Comparison of ENCODE assay signal across 7 mouse cellular contexts in genomic region chr15:100600047-100600695, GRCm38 (mm10). TPM values are rescaled to one million over a fixed set of nuclear protein-coding genes. Genes with fewer than 3 reads are reported as not detected.
DNase-seq lines count a peak whose midpoint lies in the region; ATAC-seq and TF ChIP-seq lines count a peak whose summit lies in the region.

No protein-coding gene starts in this region.

- peaks cover 4% of the 10 kb centered on the region; the same call in 1 of the 2 replicates for H3K27me3 ChIP-seq in intestine, embryonic 16.5 days (replicated peaks; ENCODE audit: control insufficient read depth, insufficient read depth, low read length)
- H3K27me3 ChIP-seq in limb, embryonic 12.5 days = peaks cover 69% of the 10 kb centered on the region
- peaks cover 14% of the 10 kb centered on the region for H3K27me3 ChIP-seq in midbrain, embryonic 13.5 days
- no peaks in the 10 kb centered on the region; the same call in 1 of the 2 replicates for H3K27me3 ChIP-seq in small intestine, adult 2 months (ENCODE audit: control insufficient read depth, insufficient read depth, low read length)

- H3K4me2 ChIP-seq in intestine, embryonic 16.5 days (ENCODE audit: low read depth, low read length) = peak overlapping the region; percentile 99
- peak overlapping the region; percentile 99 for H3K4me2 ChIP-seq in limb, embryonic 12.5 days
- H3K4me2 ChIP-seq in midbrain, embryonic 13.5 days (replicated peaks) = peak overlapping the region; percentile 67

- WGBS in intestine, embryonic 16.5 days = 2% methylated on average over 27 of the region's 35 CpGs
- under 1% methylated on average over 35 of the region's 35 CpGs for WGBS in limb, embryonic 12.5 days
- 1% methylated on average over 34 of the region's 35 CpGs for WGBS in midbrain, embryonic 13.5 days
- 4% methylated on average over 35 of the region's 35 CpGs for WGBS in small intestine, adult 2 months

- DNase-seq in adipocyte (ENCODE audit: low spot score) = peak; percentile 55
- peak; percentile 90 for DNase-seq in embryo, embryonic 11 days
- DNase-seq in gastrocnemius, postnatal 4 days (ENCODE audit: low spot score in 2 of 2) = peak; percentile 44 to 74

- no peak overlapping the region for H3K27ac ChIP-seq in intestine, embryonic 16.5 days (ENCODE audit: low read length)
- no peak overlapping the region for H3K27ac ChIP-seq in limb, embryonic 12.5 days
- H3K27ac ChIP-seq in midbrain, embryonic 13.5 days = peak overlapping the region; percentile 93
- no peak overlapping the region for H3K27ac ChIP-seq in small intestine, adult 2 months (ENCODE audit: insufficient read depth, low read depth, low read length)

- no peaks in the 10 kb centered on the region for H3K9me3 ChIP-seq in intestine, embryonic 16.5 days (ENCODE audit: control insufficient read depth, low read length)
- no peaks in the 10 kb centered on the region for H3K9me3 ChIP-seq in limb, embryonic 12.5 days
- H3K9me3 ChIP-seq in midbrain, embryonic 13.5 days = no peaks in the 10 kb centered on the region

- peak; percentile 61; the same call in 1 of the 2 replicates for TF ChIP-seq CTCF in small intestine, adult 2 months (IDR thresholded peaks at IDR 0.05; ENCODE audit: extremely low read depth, insufficient read length, insufficient replicate concordance, low read depth, low read length)

- TF ChIP-seq POLR2A in small intestine, adult 2 months (IDR thresholded peaks at IDR 0.05; ENCODE audit: low read depth, low read length) = 0 out of 2 replicates have a peak, but pooled peaks have one; percentile 27

- H3K36me3 ChIP-seq in intestine, embryonic 16.5 days (ENCODE audit: control insufficient read depth, insufficient read depth, low read length) = no peaks in the 10 kb centered on the region
- H3K36me3 ChIP-seq in limb, embryonic 12.5 days = no peaks in the 10 kb centered on the region
- H3K36me3 ChIP-seq in midbrain, embryonic 13.5 days = no peaks in the 10 kb centered on the region
- no peaks in the 10 kb centered on the region for H3K36me3 ChIP-seq in small intestine, adult 2 months (ENCODE audit: control insufficient read depth, insufficient read depth, low read length)

- peak overlapping the region; percentile 89 for H3K9ac ChIP-seq in intestine, embryonic 16.5 days (ENCODE audit: low read depth, low read length)
- H3K9ac ChIP-seq in limb, embryonic 12.5 days (replicated peaks) = peak overlapping the region; percentile 89
- peak overlapping the region; percentile 93 for H3K9ac ChIP-seq in midbrain, embryonic 13.5 days (replicated peaks)

- peak overlapping the region; percentile 90 for H3K4me3 ChIP-seq in intestine, embryonic 16.5 days (ENCODE audit: low read length)
- peak overlapping the region; percentile 82 for H3K4me3 ChIP-seq in limb, embryonic 12.5 days (replicated peaks)
- peak overlapping the region; percentile 64 for H3K4me3 ChIP-seq in midbrain, embryonic 13.5 days (replicated peaks)
- H3K4me3 ChIP-seq in small intestine, adult 2 months (ENCODE audit: low read depth, low read length) = peak overlapping the region; percentile 66

- peak; percentile 65 for ATAC-seq in intestine, embryonic 16.5 days
- peak; percentile 77 for ATAC-seq in limb, embryonic 12.5 days (ENCODE audit: insufficient number of reproducible peaks, insufficient read depth, low FRiP score, low TSS enrichment, low read depth)
- ATAC-seq in midbrain, embryonic 13.5 days = peak; percentile 75

- peaks cover 14% of the 10 kb centered on the region; the same call in 1 of the 2 replicates for H3K4me1 ChIP-seq in intestine, embryonic 16.5 days (ENCODE audit: control insufficient read depth, insufficient read depth, low read length)
- peaks cover 24% of the 10 kb centered on the region for H3K4me1 ChIP-seq in limb, embryonic 12.5 days (replicated peaks)
- peaks cover 29% of the 10 kb centered on the region for H3K4me1 ChIP-seq in midbrain, embryonic 13.5 days (replicated peaks)
- peaks cover 9% of the 10 kb centered on the region for H3K4me1 ChIP-seq in small intestine, adult 2 months (ENCODE audit: control insufficient read depth, insufficient read depth, insufficient read length, low read length)

RNA-seq across cellular contexts. Expression of gene Pou6f1, which starts 0.4 kb away (rescaled TPM):
- total RNA-seq in gastrocnemius, postnatal 4 days (2021) = 10 to 100 TPM; 15.2 TPM
- 3.1 and 3.2 TPM in 2 replicates for polyA plus RNA-seq in intestine, embryonic 16.5 days (2015; fragmentation: Nextera tagmentation; extraction: Ambion mirVana)
- polyA plus RNA-seq in limb, embryonic 12.5 days (2016; fragmentation: Nextera tagmentation; extraction: Ambion mirVana) = 6.6 and 8.9 TPM in 2 replicates
- 45.5 and 47.8 TPM in 2 replicates for polyA plus RNA-seq in midbrain, embryonic 13.5 days (2015; fragmentation: Nextera tagmentation; extraction: Ambion mirVana)
- 7.2 and 12.0 TPM in 2 replicates for polyA plus RNA-seq in small intestine, adult 2 months (2012; rRNA removed)

RNA-seq across cellular contexts. Expression of gene Dazap2, which starts 15.0 kb away (rescaled TPM):
- 10 to 100 TPM; 69.7 to 83.6 TPM for total RNA-seq in gastrocnemius, postnatal 4 days (2021)
- 301 and 320 TPM in 2 replicates for polyA plus RNA-seq in intestine, embryonic 16.5 days (2015; fragmentation: Nextera tagmentation; extraction: Ambion mirVana)
- 124 and 140 TPM in 2 replicates for polyA plus RNA-seq in limb, embryonic 12.5 days (2016; fragmentation: Nextera tagmentation; extraction: Ambion mirVana)
- 162 and 166 TPM in 2 replicates for polyA plus RNA-seq in midbrain, embryonic 13.5 days (2015; fragmentation: Nextera tagmentation; extraction: Ambion mirVana)
- 597 and 1,087 TPM in 2 replicates for polyA plus RNA-seq in small intestine, adult 2 months (2012; rRNA removed)

RNA-seq across cellular contexts. Expression of gene Smagp, which starts 36.6 kb away (rescaled TPM):
- total RNA-seq in gastrocnemius, postnatal 4 days (2021) = 10 to 100 TPM in 1 of 2 experiments, 1 to 10 TPM in 1; 9.1 to 12.3 TPM
- polyA plus RNA-seq in intestine, embryonic 16.5 days (2015; fragmentation: Nextera tagmentation; extraction: Ambion mirVana) = 47.9 and 51.3 TPM in 2 replicates
- 4.4 and 6.3 TPM in 2 replicates for polyA plus RNA-seq in limb, embryonic 12.5 days (2016; fragmentation: Nextera tagmentation; extraction: Ambion mirVana)
- 2.4 and 2.9 TPM in 2 replicates for polyA plus RNA-seq in midbrain, embryonic 13.5 days (2015; fragmentation: Nextera tagmentation; extraction: Ambion mirVana)
- polyA plus RNA-seq in small intestine, adult 2 months (2012; rRNA removed) = 154 and 384 TPM in 2 replicates

RNA-seq across cellular contexts. Expression of gene Tfcp2, which starts 48.4 kb away (rescaled TPM):
- total RNA-seq in gastrocnemius, postnatal 4 days (2021) = 10 to 100 TPM; 20.4 to 23.9 TPM
- 13.5 and 13.8 TPM in 2 replicates for polyA plus RNA-seq in intestine, embryonic 16.5 days (2015; fragmentation: Nextera tagmentation; extraction: Ambion mirVana)
- 42.5 and 44.4 TPM in 2 replicates for polyA plus RNA-seq in limb, embryonic 12.5 days (2016; fragmentation: Nextera tagmentation; extraction: Ambion mirVana)
- polyA plus RNA-seq in midbrain, embryonic 13.5 days (2015; fragmentation: Nextera tagmentation; extraction: Ambion mirVana) = 48.2 and 48.4 TPM in 2 replicates
- 1.7 and 2.1 TPM in 2 replicates for polyA plus RNA-seq in small intestine, adult 2 months (2012; rRNA removed)
